Mouse (Mus musculus): ENCODE data around the gene Wdr31. TPM values are rescaled to one million over a fixed set of nuclear protein-coding genes. Genes with fewer than 3 reads are reported as not detected.

Wdr31 gene
- polyA plus RNA-seq, 1 experiment from 2014 or later = 2.6 TPM

- Histone ChIP-seq H3K27ac (replicated peaks in 1 of 2; ENCODE audit: control insufficient read depth in 1 of 2, insufficient read depth in 1 of 2, low read depth in 2 of 2, low read length in 2 of 2) (no peak overlapping the region), H3K4me1 (ENCODE audit: control insufficient read depth in 2 of 2, insufficient read depth in 2 of 2, low read length in 2 of 2) (no peaks in the 10 kb centered on the region), H3K4me2 (ENCODE audit: low read length) (no peak overlapping the region), H3K9me3 (ENCODE audit: control insufficient read depth, low read length) (no peaks in the 10 kb centered on the region), H3K27me3 (ENCODE audit: control insufficient read depth, insufficient read depth, low read length) (no peaks in the 10 kb centered on the region), H3K4me3 (ENCODE audit: control insufficient read depth in 1 of 2, insufficient read depth in 1 of 2, low read depth in 1 of 2, low read length in 2 of 2) (no peak overlapping the region), H3K9ac (ENCODE audit: low read length) (no peak overlapping the region), H3K36me3 (ENCODE audit: control insufficient read depth, insufficient read depth, low read length) (no peaks in the 10 kb centered on the region)
- ATAC-seq (ENCODE audit: insufficient number of reproducible peaks, insufficient read depth, low FRiP score, low read depth) = no peak
- WGBS = 89% methylated on average over 7 of the region's 7 CpGs
Measured at GRCm38 (mm10) chr4:62437871-62438270, 32.8 kb downstream of the Wdr31 start.

- Histone ChIP-seq H3K4me1 (ENCODE audit: control insufficient read depth in 2 of 2, insufficient read depth in 2 of 2, low read length in 2 of 2) (no peaks in the 10 kb centered on the region), H3K4me2 (ENCODE audit: low read length) (no peak overlapping the region), H3K27ac (replicated peaks in 1 of 2; ENCODE audit: control insufficient read depth in 1 of 2, insufficient read depth in 1 of 2, low read depth in 2 of 2, low read length in 2 of 2) (no peak overlapping the region), H3K4me3 (ENCODE audit: control insufficient read depth in 1 of 2, insufficient read depth in 1 of 2, low read depth in 1 of 2, low read length in 2 of 2) (no peak overlapping the region), H3K9me3 (ENCODE audit: control insufficient read depth, low read length) (no peaks in the 10 kb centered on the region), H3K27me3 (ENCODE audit: control insufficient read depth, insufficient read depth, low read length) (no peaks in the 10 kb centered on the region), H3K9ac (ENCODE audit: low read length) (no peak overlapping the region), H3K36me3 (ENCODE audit: control insufficient read depth, insufficient read depth, low read length) (no peaks in the 10 kb centered on the region)
- ATAC-seq (ENCODE audit: insufficient number of reproducible peaks, insufficient read depth, low FRiP score, low read depth) = no peak
- 77% methylated on average over 3 of the region's 3 CpGs for WGBS
Measured at GRCm38 (mm10) chr4:62437256-62437778, 33.4 kb downstream of the Wdr31 start.

GRCm38 (mm10) chr4:62435081-62435480, 35.6 kb downstream of the Wdr31 start, which contains the start of gene Rnf183:
Gene Rnf183, minus strand, starts transcription at chr4:62435252.
- Histone ChIP-seq H3K27me3 (ENCODE audit: control insufficient read depth, insufficient read depth, low read length) (no peaks in the 10 kb centered on the region), H3K4me1 (ENCODE audit: control insufficient read depth in 2 of 2, insufficient read depth in 2 of 2, low read length in 2 of 2) (no peaks in the 10 kb centered on the region), H3K9ac (ENCODE audit: low read length) (no peak within 1 kb of the TSS), H3K4me3 (ENCODE audit: control insufficient read depth in 1 of 2, insufficient read depth in 1 of 2, low read depth in 1 of 2, low read length in 2 of 2) (no peak within 1 kb of the TSS), H3K27ac (replicated peaks in 1 of 2; ENCODE audit: control insufficient read depth in 1 of 2, insufficient read depth in 1 of 2, low read depth in 2 of 2, low read length in 2 of 2) (no peak within 1 kb of the TSS), H3K9me3 (ENCODE audit: control insufficient read depth, low read length) (no peaks in the 10 kb centered on the region), H3K4me2 (ENCODE audit: low read length) (no peak within 1 kb of the TSS), H3K36me3 (ENCODE audit: control insufficient read depth, insufficient read depth, low read length) (no peaks in the 10 kb centered on the region)
- no peak for ATAC-seq (ENCODE audit: insufficient number of reproducible peaks, insufficient read depth, low FRiP score, low read depth)
- WGBS = 79% methylated on average over 6 of the region's 6 CpGs

GRCm38 (mm10) chr4:62433939-62434870, 36.5 kb downstream of the Wdr31 start:
- Histone ChIP-seq H3K9ac (ENCODE audit: low read length) (no peak overlapping the region), H3K27me3 (ENCODE audit: control insufficient read depth, insufficient read depth, low read length) (no peaks in the 10 kb centered on the region), H3K27ac (replicated peaks in 1 of 2; ENCODE audit: control insufficient read depth in 1 of 2, insufficient read depth in 1 of 2, low read depth in 2 of 2, low read length in 2 of 2) (no peak overlapping the region), H3K4me3 (ENCODE audit: control insufficient read depth in 1 of 2, insufficient read depth in 1 of 2, low read depth in 1 of 2, low read length in 2 of 2) (no peak overlapping the region), H3K9me3 (ENCODE audit: control insufficient read depth, low read length) (no peaks in the 10 kb centered on the region), H3K4me2 (ENCODE audit: low read length) (no peak overlapping the region), H3K4me1 (ENCODE audit: control insufficient read depth in 2 of 2, insufficient read depth in 2 of 2, low read length in 2 of 2) (no peaks in the 10 kb centered on the region), H3K36me3 (ENCODE audit: control insufficient read depth, insufficient read depth, low read length) (no peaks in the 10 kb centered on the region)
- WGBS = 66% methylated on average over 7 of the region's 7 CpGs
- ATAC-seq (ENCODE audit: insufficient number of reproducible peaks, insufficient read depth, low FRiP score, low read depth) = no peak

GRCm38 (mm10) chr4:62431522-62431921, 39.2 kb downstream of the Wdr31 start:
- ATAC-seq (ENCODE audit: insufficient number of reproducible peaks, insufficient read depth, low FRiP score, low read depth) = no peak
- no peaks in the 10 kb centered on the region for H3K9me3 ChIP-seq (ENCODE audit: control insufficient read depth, low read length)
- WGBS = 73% methylated on average over 4 of the region's 4 CpGs

GRCm38 (mm10) chr4:62430678-62431077, 40.0 kb downstream of the Wdr31 start:
- H3K36me3 ChIP-seq (ENCODE audit: control insufficient read depth, insufficient read depth, low read length) = peaks cover under 1% of the 10 kb centered on the region; the same call in 1 of the 2 replicates
- peaks cover 0 to 3% of the 10 kb centered on the region in 2 experiments; a peak in 1 of 4 replicates for H3K4me1 ChIP-seq (ENCODE audit: control insufficient read depth in 2 of 2, insufficient read depth in 2 of 2, low read length in 2 of 2)
- no peak overlapping the region for H3K9ac ChIP-seq (ENCODE audit: low read length)
- no peak for ATAC-seq (ENCODE audit: insufficient number of reproducible peaks, insufficient read depth, low FRiP score, low read depth)
- H3K4me3 ChIP-seq (ENCODE audit: control insufficient read depth in 1 of 2, insufficient read depth in 1 of 2, low read depth in 1 of 2, low read length in 2 of 2) = no peak overlapping the region
- no peaks in the 10 kb centered on the region for H3K27me3 ChIP-seq (ENCODE audit: control insufficient read depth, insufficient read depth, low read length)
- no peak overlapping the region for H3K4me2 ChIP-seq (ENCODE audit: low read length)
- no peak overlapping the region for H3K27ac ChIP-seq (replicated peaks in 1 of 2; ENCODE audit: control insufficient read depth in 1 of 2, insufficient read depth in 1 of 2, low read depth in 2 of 2, low read length in 2 of 2)
- no peaks in the 10 kb centered on the region for H3K9me3 ChIP-seq (ENCODE audit: control insufficient read depth, low read length)

More at GRCm38 (mm10) chr4:62431522-62431921, 39.2 kb downstream of the Wdr31 start:
- Histone ChIP-seq H3K27ac (replicated peaks in 1 of 2; ENCODE audit: control insufficient read depth in 1 of 2, insufficient read depth in 1 of 2, low read depth in 2 of 2, low read length in 2 of 2) (no peak overlapping the region), H3K9ac (ENCODE audit: low read length) (no peak overlapping the region), H3K36me3 (ENCODE audit: control insufficient read depth, insufficient read depth, low read length) (no peaks in the 10 kb centered on the region), H3K4me3 (ENCODE audit: control insufficient read depth in 1 of 2, insufficient read depth in 1 of 2, low read depth in 1 of 2, low read length in 2 of 2) (no peak overlapping the region), H3K4me1 (ENCODE audit: control insufficient read depth in 2 of 2, insufficient read depth in 2 of 2, low read length in 2 of 2) (peaks cover 0 to 3% of the 10 kb centered on the region in 2 experiments; a peak in 1 of 4 replicates), H3K27me3 (ENCODE audit: control insufficient read depth, insufficient read depth, low read length) (no peaks in the 10 kb centered on the region), H3K4me2 (ENCODE audit: low read length) (no peak overlapping the region)

GRCm38 (mm10) chr4:62429616-62430015, 41.1 kb downstream of the Wdr31 start:
- Histone ChIP-seq H3K36me3 (ENCODE audit: control insufficient read depth, insufficient read depth, low read length) (peaks cover 11% of the 10 kb centered on the region), H3K4me3 (ENCODE audit: control insufficient read depth in 1 of 2, insufficient read depth in 1 of 2, low read depth in 1 of 2, low read length in 2 of 2) (no peak overlapping the region), H3K4me1 (ENCODE audit: control insufficient read depth in 2 of 2, insufficient read depth in 2 of 2, low read length in 2 of 2) (peaks cover 0 to 3% of the 10 kb centered on the region in 2 experiments; a peak in 1 of 4 replicates), H3K27me3 (ENCODE audit: control insufficient read depth, insufficient read depth, low read length) (no peaks in the 10 kb centered on the region), H3K4me2 (ENCODE audit: low read length) (no peak overlapping the region), H3K9me3 (ENCODE audit: control insufficient read depth, low read length) (no peaks in the 10 kb centered on the region), H3K9ac (ENCODE audit: low read length) (no peak overlapping the region), H3K27ac (replicated peaks in 1 of 2; ENCODE audit: control insufficient read depth in 1 of 2, insufficient read depth in 1 of 2, low read depth in 2 of 2, low read length in 2 of 2) (no peak overlapping the region)
- 81% methylated on average over 9 of the region's 9 CpGs for WGBS
- no peak for ATAC-seq (ENCODE audit: insufficient number of reproducible peaks, insufficient read depth, low FRiP score, low read depth)

Measured in heart, embryonic 14.5 days (tissue).